In genomic region chr10:84515980-84516379, GRCm38 (mm10) we compare ENCODE assay signal across 7 mouse cellular contexts. TPM values are rescaled to one million over a fixed set of nuclear protein-coding genes. Genes with fewer than 3 reads are reported as not detected.
DNase-seq lines count a peak whose midpoint lies in the region; ATAC-seq and TF ChIP-seq lines count a peak whose summit lies in the region.
"Not testable (repeated sequence)": the region's sequence is repeated elsewhere in the genome, so short reads cannot be mapped to it uniquely, and the experiment has no call there.

No protein-coding gene starts in this region.

- not testable (repeated sequence) for TF ChIP-seq CTCF in intestine, postnatal 0 days (IDR thresholded peaks at IDR 0.05; ENCODE audit: low read depth); liver, postnatal 0 days (IDR thresholded peaks at IDR 0.05; ENCODE audit: low read depth)

- not testable (repeated sequence) for H3K4me2 ChIP-seq in forebrain, embryonic 13.5 days; hindbrain, embryonic 12.5 days (replicated peaks); intestine, postnatal 0 days (replicated peaks; ENCODE audit: low read depth); liver, postnatal 0 days (ENCODE audit: low read depth, low read length); midbrain, embryonic 14.5 days (ENCODE audit: low read length); neural tube, embryonic 15.5 days

- ATAC-seq in forebrain, embryonic 13.5 days, result peak; percentile 11
- ATAC-seq in hindbrain, embryonic 12.5 days (ENCODE audit: low FRiP score), result peak; percentile 33; the same call in 1 of the 2 replicates
- peak; percentile 33; the same call in 1 of the 2 replicates for ATAC-seq in intestine, postnatal 0 days
- ATAC-seq in liver, postnatal 0 days, result peak; percentile 4; the same call in 1 of the 2 replicates
- peak; percentile 20; the same call in 1 of the 2 replicates for ATAC-seq in midbrain, embryonic 14.5 days (ENCODE audit: low FRiP score, low TSS enrichment)
- peak; percentile 25; the same call in 1 of the 2 replicates for ATAC-seq in neural tube, embryonic 15.5 days (ENCODE audit: low FRiP score)

- H3K27me3 ChIP-seq in forebrain, embryonic 13.5 days; hindbrain, embryonic 12.5 days; intestine, postnatal 0 days (replicated peaks; ENCODE audit: control insufficient read depth, insufficient read depth, low read length); liver, postnatal 0 days (ENCODE audit: insufficient read depth, low read length); midbrain, embryonic 14.5 days (ENCODE audit: control insufficient read depth, insufficient read depth, low read length); neural tube, embryonic 15.5 days (replicated peaks): not testable (repeated sequence)

- H3K36me3 ChIP-seq in forebrain, embryonic 13.5 days (ENCODE audit: poor library complexity, severe bottlenecking); hindbrain, embryonic 12.5 days; intestine, postnatal 0 days (ENCODE audit: control insufficient read depth, insufficient read depth); liver, postnatal 0 days (replicated peaks; ENCODE audit: insufficient read depth, low read length); midbrain, embryonic 14.5 days (ENCODE audit: control insufficient read depth, insufficient read depth, low read length); neural tube, embryonic 15.5 days: not testable (repeated sequence)

- H3K4me3 ChIP-seq in forebrain, embryonic 13.5 days; hindbrain, embryonic 12.5 days; intestine, postnatal 0 days (ENCODE audit: low read depth, low read length); liver, postnatal 0 days (ENCODE audit: low read depth, low read length); midbrain, embryonic 14.5 days (replicated peaks; ENCODE audit: low read depth, low read length); neural tube, embryonic 15.5 days (replicated peaks): not testable (repeated sequence)

- not testable (repeated sequence) for H3K9ac ChIP-seq in forebrain, embryonic 13.5 days; hindbrain, embryonic 12.5 days; intestine, postnatal 0 days (ENCODE audit: low read depth, low read length); liver, postnatal 0 days (replicated peaks); midbrain, embryonic 14.5 days (replicated peaks; ENCODE audit: low read length); neural tube, embryonic 15.5 days (replicated peaks)

- DNase-seq in R1 (ENCODE audit: low read depth, low spot score), result peak; percentile 52
- DNase-seq in liver, postnatal 0 days; midbrain, embryonic 14.5 days: not testable (repeated sequence)

- H3K4me1 ChIP-seq in forebrain, embryonic 13.5 days; hindbrain, embryonic 12.5 days; intestine, postnatal 0 days (replicated peaks; ENCODE audit: control insufficient read depth, insufficient read depth, low read length); liver, postnatal 0 days (ENCODE audit: insufficient read depth); midbrain, embryonic 14.5 days (ENCODE audit: control insufficient read depth, insufficient read depth, low read length); neural tube, embryonic 15.5 days: not testable (repeated sequence)

- H3K27ac ChIP-seq in forebrain, embryonic 13.5 days; hindbrain, embryonic 12.5 days; intestine, postnatal 0 days (ENCODE audit: low read depth, low read length); midbrain, embryonic 14.5 days (replicated peaks; ENCODE audit: low read depth, low read length); neural tube, embryonic 15.5 days (replicated peaks): not testable (repeated sequence)
- H3K27ac ChIP-seq in liver, postnatal 0 days (ENCODE audit: low read depth), result peak overlapping the region; percentile 45

- not testable (repeated sequence) for TF ChIP-seq EP300 in liver, postnatal 0 days (IDR thresholded peaks at IDR 0.05; ENCODE audit: low read depth)

- H3K9me3 ChIP-seq in forebrain, embryonic 13.5 days (replicated peaks); hindbrain, embryonic 12.5 days (replicated peaks); intestine, postnatal 0 days (ENCODE audit: control insufficient read depth); liver, postnatal 0 days (ENCODE audit: low read length); midbrain, embryonic 14.5 days (ENCODE audit: control insufficient read depth, low read length); neural tube, embryonic 15.5 days (replicated peaks): not testable (repeated sequence)

- WGBS in forebrain, embryonic 13.5 days, result 62% methylated on average over 1 of the region's 1 CpGs
- 63% methylated on average over 1 of the region's 1 CpGs for WGBS in hindbrain, embryonic 12.5 days
- WGBS in intestine, postnatal 0 days, result 60% methylated on average over 1 of the region's 1 CpGs
- 55% methylated on average over 1 of the region's 1 CpGs for WGBS in liver, postnatal 0 days (ENCODE audit: insufficient replicate concordance)
- 54% methylated on average over 1 of the region's 1 CpGs for WGBS in midbrain, embryonic 14.5 days
- WGBS in neural tube, embryonic 15.5 days, result 69% methylated on average over 1 of the region's 1 CpGs

RNA-seq across cellular contexts. Expression of gene Ckap4, which starts 17.9 kb away (rescaled TPM):
- polyA plus RNA-seq in forebrain, embryonic 13.5 days (2015; fragmentation: Nextera tagmentation; extraction: Ambion mirVana), result 36.4 and 39.0 TPM in 2 replicates
- 125 and 130 TPM in 2 replicates for polyA plus RNA-seq in hindbrain, embryonic 12.5 days (2016; fragmentation: Nextera tagmentation; extraction: Ambion mirVana)
- 23.3 and 24.0 TPM in 2 replicates for polyA plus RNA-seq in intestine, postnatal 0 days (2015; fragmentation: Nextera tagmentation; extraction: Ambion mirVana)
- 10.3 and 10.6 TPM in 2 replicates for polyA plus RNA-seq in liver, postnatal 0 days (2015; fragmentation: Nextera tagmentation; extraction: Ambion mirVana)
- 57.2 and 71.5 TPM in 2 replicates for polyA plus RNA-seq in midbrain, embryonic 14.5 days (2014; fragmentation: Nextera tagmentation; extraction: Ambion mirVana)
- 55.9 and 57.2 TPM in 2 replicates for polyA plus RNA-seq in neural tube, embryonic 15.5 days (2015; fragmentation: Nextera tagmentation; extraction: Ambion mirVana)
